Mouse (Mus musculus) hindbrain, embryonic 13.5 days (tissue): Measurements from ENCODE around the gene Sntb2. TPM values are rescaled to one million over a fixed set of nuclear protein-coding genes. Genes with fewer than 3 reads are reported as not detected.
A peak's percentile ranks its signal among the peaks of the same experiment; 100 is the strongest.

Experiments used
- ATAC-seq: fragments of 200-750 bp; cut with Nextera tagmentation; 2 replicates; pipeline ENCODE4 v1.8.0; 2017; ENCODE audit warnings: moderate TSS enrichment; ENCODE audit not compliant: low FRiP score
- H3K27ac ChIP-seq: fragments of 300-500 bp; sonication (generic); 2 replicates; pipeline ENCODE4 v1.5.1; 2015; ENCODE audit warnings: inconsistent platforms, mild to moderate bottlenecking, moderate library complexity
- H3K27me3 ChIP-seq: fragments of 300-500 bp; sonication (generic); 2 replicates; pipeline ENCODE4 v1.6.1; 2015; ENCODE audit warnings: mild to moderate bottlenecking, inconsistent platforms
- H3K36me3 ChIP-seq: fragments of 300-500 bp; sonication (generic); 2 replicates; pipeline ENCODE4 v1.6.1; 2015; ENCODE audit warnings: mild to moderate bottlenecking, inconsistent platforms
- H3K4me1 ChIP-seq: fragments of 300-500 bp; sonication (generic); replicated peaks from 2 replicates; pipeline ENCODE4 v1.6.1; 2015; ENCODE audit warnings: inconsistent platforms
- H3K4me2 ChIP-seq: fragments of 300-500 bp; sonication (generic); 2 replicates; pipeline ENCODE4 v1.6.1; 2015; ENCODE audit warnings: inconsistent platforms, mild to moderate bottlenecking, moderate library complexity
- H3K4me3 ChIP-seq: fragments of 300-500 bp; sonication (generic); 2 replicates; pipeline ENCODE4 v1.5.1; 2015; ENCODE audit warnings: mild to moderate bottlenecking, inconsistent platforms
- H3K9ac ChIP-seq: fragments of 300-500 bp; sonication (generic); 2 replicates; pipeline ENCODE4 v1.6.1; 2015; ENCODE audit warnings: mild to moderate bottlenecking, inconsistent platforms
- H3K9me3 ChIP-seq: fragments of 300-500 bp; sonication (generic); 2 replicates; pipeline ENCODE4 v1.6.1; 2016; ENCODE audit warnings: inconsistent platforms
- WGBS: fragments of 180-500 bp; shearing (Covaris S2); methylation state at CpG from one replicate; pipeline ENCODE4 v1.1.7; 2015; 5-methylcytosine and 5-hydroxymethylcytosine counted together
- polyA plus RNA-seq: library from polyadenylated mRNA; unstranded; fragments of >200 nt; fragmentation: Nextera tagmentation; extraction: Ambion mirVana; gene quantifications from 2 replicates; pipeline ENCODE4 v1.2.1, GENCODE M21; 2015

Gene Sntb2
- polyA plus RNA-seq, 1 experiment from 2014 or later, result 7.9 TPM

DNA sequence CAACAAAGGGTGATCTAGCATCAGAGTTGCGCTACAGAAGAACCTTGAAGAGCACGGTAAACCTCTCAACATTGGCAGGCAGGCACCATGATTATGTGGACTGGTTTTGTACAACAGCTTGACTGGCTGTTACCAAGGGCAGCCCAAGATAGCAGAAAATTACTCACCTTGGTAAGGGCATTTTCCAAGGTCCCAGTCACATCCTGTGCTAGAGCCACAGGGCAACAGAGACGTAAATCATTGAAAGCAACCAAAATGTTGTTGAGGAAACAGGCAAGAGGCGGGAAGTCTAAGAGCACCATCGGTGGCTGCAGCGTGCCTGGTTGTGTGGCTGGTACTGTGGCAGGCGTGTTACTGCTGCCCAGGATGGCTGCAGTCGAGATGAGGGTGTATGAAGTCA is 116.5 kb downstream of the Sntb2 start:
- ATAC-seq, result no peak
- no peak overlapping the region for H3K4me3 ChIP-seq
- H3K36me3 ChIP-seq, result peaks cover 56% of the 10 kb centered on the region
- no peak overlapping the region for H3K4me2 ChIP-seq
- no peak overlapping the region for H3K27ac ChIP-seq
- H3K9me3 ChIP-seq, result no peaks in the 10 kb centered on the region
- H3K9ac ChIP-seq, result no peak overlapping the region
- H3K4me1 ChIP-seq, result peaks cover 39% of the 10 kb centered on the region
- 98% methylated on average over 8 of the region's 8 CpGs for WGBS
- H3K27me3 ChIP-seq, result no peaks in the 10 kb centered on the region

GRCm38 (mm10) chr8:107056076-107056972 is 120.8 kb downstream of the Sntb2 start, which contains the start of the genes Cog8 and Nip7:
Gene Cog8 (minus strand): TSS chr8:107056689.
Gene Nip7 (plus strand): TSS chr8:107056877.
- Histone ChIP-seq H3K4me3 (peak within 1 kb of the TSS; percentile 83), H3K4me1 (peaks cover 24% of the 10 kb centered on the region), H3K27ac (peak within 1 kb of the TSS; percentile 91), H3K4me2 (peak within 1 kb of the TSS; percentile 99), H3K9ac (peak within 1 kb of the TSS; percentile 90), H3K9me3 (no peaks in the 10 kb centered on the region), H3K27me3 (no peaks in the 10 kb centered on the region), H3K36me3 (peaks cover 47% of the 10 kb centered on the region)
- WGBS, result under 1% methylated on average over 88 of the region's 88 CpGs
- peak; percentile 94 for ATAC-seq

GRCm38 (mm10) chr8:107056973-107057369 is 121.4 kb downstream of the Sntb2 start:
- Histone ChIP-seq H3K9me3 (no peaks in the 10 kb centered on the region), H3K9ac (peak overlapping the region; percentile 88), H3K4me2 (peak overlapping the region; percentile 99), H3K4me3 (peak overlapping the region; percentile 83), H3K36me3 (peaks cover 41% of the 10 kb centered on the region), H3K4me1 (peaks cover 24% of the 10 kb centered on the region), H3K27ac (peak overlapping the region; percentile 72; the same call in 1 of the 2 replicates), H3K27me3 (no peaks in the 10 kb centered on the region)
- 1% methylated on average over 33 of the region's 33 CpGs for WGBS
- peak; percentile 77 for ATAC-seq

GRCm38 (mm10) chr8:107062613-107063012 is 127.1 kb downstream of the Sntb2 start:
- H3K27ac ChIP-seq, result no peak overlapping the region
- 93% methylated on average over 1 of the region's 1 CpGs for WGBS
- H3K4me1 ChIP-seq, result peaks cover 4% of the 10 kb centered on the region
- no peak overlapping the region for H3K4me3 ChIP-seq
- peaks cover 14% of the 10 kb centered on the region for H3K36me3 ChIP-seq
- H3K9ac ChIP-seq, result no peak overlapping the region
- no peak overlapping the region for H3K4me2 ChIP-seq
- H3K9me3 ChIP-seq, result no peaks in the 10 kb centered on the region
- no peak for ATAC-seq
- H3K27me3 ChIP-seq, result no peaks in the 10 kb centered on the region

- 65% methylated on average over 17 of the region's 17 CpGs for WGBS
- Histone ChIP-seq H3K9ac (no peak within 1 kb of the TSS), H3K27ac (no peak within 1 kb of the TSS), H3K4me3 (no peak within 1 kb of the TSS), H3K4me1 (no peaks in the 10 kb centered on the region), H3K9me3 (no peaks in the 10 kb centered on the region), H3K27me3 (no peaks in the 10 kb centered on the region), H3K36me3 (peaks cover 27% of the 10 kb centered on the region), H3K4me2 (no peak within 1 kb of the TSS)
- ATAC-seq, result no peak
These were observed 130.3 kb downstream of the Sntb2 start, which contains the start of gene Tmed6 for GRCm38 (mm10) chr8:107065511-107066496. Gene Tmed6 (minus strand): TSS chr8:107065644.

Other genes starting within 250 kb of the Sntb2 start
- 0.53 and 0.88 TPM in 2 replicates for gene Has3, start 65.5 kb upstream of the Sntb2 start, polyA plus RNA-seq
- 45.5 and 47.3 TPM in 2 replicates for gene Utp4, start 42.1 kb upstream of the Sntb2 start, polyA plus RNA-seq
- 139 and 143 TPM in 2 replicates for gene Vps4a, start 95.5 kb downstream of the Sntb2 start, polyA plus RNA-seq
- gene Pdf, start 112.9 kb downstream of the Sntb2 start, polyA plus RNA-seq, result 36.8 and 38.5 TPM in 2 replicates
- 39.6 and 40.9 TPM in 2 replicates for gene Cog8, start 120.9 kb downstream of the Sntb2 start, polyA plus RNA-seq
- gene Nip7, start 121.1 kb downstream of the Sntb2 start, polyA plus RNA-seq, result 73.7 and 77.6 TPM in 2 replicates
- not detected in 2 replicates for gene Tmed6, start 129.9 kb downstream of the Sntb2 start, polyA plus RNA-seq
- gene Terf2, start 160.8 kb downstream of the Sntb2 start, polyA plus RNA-seq, result 28.3 and 28.8 TPM in 2 replicates
- gene Cyb5b, start 214.9 kb downstream of the Sntb2 start, polyA plus RNA-seq, result 102 TPM in 2 replicates